Mouse (Mus musculus) adrenal gland, postnatal 14 days (tissue): ENCODE data around the gene Rrm1. TPM values are rescaled to one million over a fixed set of nuclear protein-coding genes. Genes with fewer than 3 reads are reported as not detected.

Experiments used
- total RNA-seq: library from RNA; stranded (reverse); gene quantifications from 2 replicates; pipeline ENCODE4 v1.2.3, GENCODE M21; 2021

The Rrm1 gene
- total RNA-seq, 1 experiment from 2014 or later = 42.2 TPM

Other genes with a start within 250 kb of the Rrm1 start
- 56.4 and 61.3 TPM in 2 replicates for gene Nup98, start 231.5 kb upstream of the Rrm1 start, total RNA-seq
- gene Pgap2, start 231.5 kb upstream of the Rrm1 start, total RNA-seq = 75.7 and 87.8 TPM in 2 replicates
- gene Rhog, start 185.6 kb upstream of the Rrm1 start, total RNA-seq = 53.6 and 63.5 TPM in 2 replicates
- 71.0 and 88.3 TPM in 2 replicates for gene Stim1, start 173.9 kb upstream of the Rrm1 start, total RNA-seq
- gene Olfr543, start 40.0 kb downstream of the Rrm1 start, total RNA-seq = not detected in 2 replicates
- gene Olfr544, start 46.6 kb downstream of the Rrm1 start, total RNA-seq = not detected in 2 replicates
- not detected in 2 replicates for gene Olfr545, start 57.9 kb downstream of the Rrm1 start, total RNA-seq
- not detected in 2 replicates for gene Olfr547, start 93.1 kb downstream of the Rrm1 start, total RNA-seq
- gene Olfr548-ps1, start 99.2 kb downstream of the Rrm1 start, total RNA-seq = not detected in 2 replicates
- not detected in 2 replicates for gene Olfr549, start 108.2 kb downstream of the Rrm1 start, total RNA-seq
- gene Trim21, start 123.8 kb downstream of the Rrm1 start, total RNA-seq = 12.3 and 12.5 TPM in 2 replicates
- gene Olfr550, start 129.7 kb downstream of the Rrm1 start, total RNA-seq = not detected in 2 replicates
- not detected in 2 replicates for gene Olfr551, start 150.2 kb downstream of the Rrm1 start, total RNA-seq
- 0.11 TPM in 1 of 2 replicates, not detected in the other for gene Olfr552, start 156.1 kb downstream of the Rrm1 start, total RNA-seq
- gene Olfr553, start 176.5 kb downstream of the Rrm1 start, total RNA-seq = not detected in 2 replicates
- not detected in 2 replicates for gene Olfr554, start 196.7 kb downstream of the Rrm1 start, total RNA-seq
- not detected in 2 replicates for gene Olfr555, start 217.1 kb downstream of the Rrm1 start, total RNA-seq
- gene Olfr556, start 223.2 kb downstream of the Rrm1 start, total RNA-seq = not detected in 2 replicates
- gene Trim68, start 245.6 kb downstream of the Rrm1 start, total RNA-seq = 9.4 and 10.3 TPM in 2 replicates